Mouse (Mus musculus) stomach, embryonic 14.5 days (tissue): Measurements from ENCODE around the gene Rps27. TPM values are rescaled to one million over a fixed set of nuclear protein-coding genes. Genes with fewer than 3 reads are reported as not detected.

Experiments used
- ATAC-seq: fragments of 200-750 bp; cut with Nextera tagmentation; 2 replicates; pipeline ENCODE4 v1.8.0; 2017; ENCODE audit warnings: low read depth, moderate TSS enrichment; ENCODE audit not compliant: insufficient number of reproducible peaks, insufficient read depth, low FRiP score
- H3K27ac ChIP-seq: fragments of 300-500 bp; sonication (generic); 2 replicates; pipeline ENCODE4 v1.5.1; 2014; ENCODE audit warnings: mild to moderate bottlenecking, low read length, moderate library complexity, mixed read lengths
- H3K27me3 ChIP-seq: fragments of 300-500 bp; sonication (generic); 2 replicates; pipeline ENCODE4 v1.6.1; 2014; ENCODE audit warnings: low read length, control low read depth, mixed read lengths; ENCODE audit not compliant: control insufficient read depth, insufficient read depth
- H3K36me3 ChIP-seq: fragments of 300-500 bp; sonication (generic); 2 replicates; pipeline ENCODE4 v1.6.1; 2014; ENCODE audit warnings: mild to moderate bottlenecking, control low read depth, low read length, moderate library complexity, mixed read lengths; ENCODE audit not compliant: control insufficient read depth, insufficient read depth
- H3K4me1 ChIP-seq: fragments of 300-500 bp; sonication (generic); 2 replicates; pipeline ENCODE4 v1.6.1; 2014; ENCODE audit warnings: low read length, control low read depth, mixed read lengths; ENCODE audit not compliant: control insufficient read depth, insufficient read depth
- H3K4me2 ChIP-seq: fragments of 300-500 bp; sonication (generic); replicated peaks from 2 replicates; pipeline ENCODE4 v1.6.1; 2014; ENCODE audit warnings: low read depth, low read length, control low read depth
- H3K4me3 ChIP-seq: fragments of 300-500 bp; sonication (generic); 2 replicates; pipeline ENCODE4 v1.5.1; 2014; ENCODE audit warnings: low read depth, low read length, control low read depth
- H3K9ac ChIP-seq: fragments of 300-500 bp; sonication (generic); replicated peaks from 2 replicates; pipeline ENCODE4 v1.6.1; 2014; ENCODE audit warnings: low read depth, mild to moderate bottlenecking, control low read depth, low read length, moderate library complexity, mixed read lengths
- H3K9me3 ChIP-seq: fragments of 300-500 bp; sonication (generic); 2 replicates; pipeline ENCODE4 v1.6.1; 2016; ENCODE audit warnings: low read depth, low read length, control low read depth; ENCODE audit not compliant: control insufficient read depth
- WGBS: fragments of 180-500 bp; shearing (Covaris S2); extraction: QIAGEN DNeasy Blood & Tissue Kit; methylation state at CpG from one replicate; pipeline ENCODE4 v1.1.7; 2014; 5-methylcytosine and 5-hydroxymethylcytosine counted together
- polyA plus RNA-seq: library from polyadenylated mRNA; unstranded; fragments of >200 nt; fragmentation: Nextera tagmentation; extraction: Ambion mirVana; gene quantifications from 2 replicates; pipeline ENCODE4 v1.2.1, GENCODE M21; 2014

Gene Rps27
- polyA plus RNA-seq, 1 experiment from 2014 or later, result 2,351 TPM

DNA sequence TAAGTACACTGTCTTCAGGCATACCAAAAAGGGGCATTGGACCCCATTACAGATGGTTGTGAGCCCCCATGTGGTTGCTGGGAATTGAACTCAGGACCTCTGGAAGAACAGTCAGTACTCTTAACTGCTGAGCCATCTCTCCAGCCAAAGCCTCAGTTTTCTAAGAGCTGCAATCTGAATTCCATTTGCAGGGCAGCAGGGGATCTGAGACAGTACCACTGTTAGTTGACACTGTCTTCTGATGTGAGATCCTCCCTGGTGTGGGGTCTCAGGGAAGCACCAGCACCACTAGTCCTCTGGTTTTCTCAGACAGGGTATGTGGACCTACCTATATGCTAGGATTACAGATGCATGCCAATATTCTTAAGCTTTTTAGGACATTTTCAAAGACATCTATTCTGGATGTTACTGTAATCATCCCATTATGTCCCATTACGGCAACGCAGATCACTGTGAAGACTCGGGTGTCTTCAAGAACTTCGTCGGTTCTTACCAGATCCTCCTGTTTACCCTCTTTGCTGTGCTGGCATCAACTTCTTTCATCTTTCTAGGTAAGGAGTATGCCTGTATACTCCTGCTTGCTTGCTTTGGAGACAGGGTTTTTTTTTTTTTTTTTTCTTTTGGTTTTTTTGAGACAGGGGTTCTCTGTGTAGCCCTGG is 3.4 kb downstream of the Rps27 start:
- Histone ChIP-seq H3K4me2 (no peak overlapping the region), H3K4me3 (no peak overlapping the region), H3K27me3 (no peaks in the 10 kb centered on the region), H3K9ac (no peak overlapping the region), H3K27ac (no peak overlapping the region), H3K4me1 (peaks cover 11% of the 10 kb centered on the region; the same call in 1 of the 2 replicates), H3K9me3 (no peaks in the 10 kb centered on the region), H3K36me3 (peaks cover 43% of the 10 kb centered on the region)
- ATAC-seq, result no peak
- WGBS, result 89% methylated on average over 5 of the region's 5 CpGs

GRCm38 (mm10) chr3:90208662-90209061 is 4.8 kb downstream of the Rps27 start:
- Histone ChIP-seq H3K4me1 (peaks cover 11% of the 10 kb centered on the region; the same call in 1 of the 2 replicates), H3K9me3 (no peaks in the 10 kb centered on the region), H3K4me3 (no peak overlapping the region), H3K4me2 (no peak overlapping the region), H3K27me3 (no peaks in the 10 kb centered on the region), H3K36me3 (peaks cover 43% of the 10 kb centered on the region), H3K9ac (no peak overlapping the region), H3K27ac (no peak overlapping the region)
- ATAC-seq, result no peak
- WGBS, result 89% methylated on average over 2 of the region's 2 CpGs

- WGBS, result 92% methylated on average over 2 of the region's 2 CpGs
- H3K36me3 ChIP-seq, result peaks cover 14% of the 10 kb centered on the region
- H3K4me3 ChIP-seq, result no peak overlapping the region
- no peak overlapping the region for H3K4me2 ChIP-seq
- no peak overlapping the region for H3K9ac ChIP-seq
- no peak for ATAC-seq
- no peaks in the 10 kb centered on the region for H3K27me3 ChIP-seq
- H3K27ac ChIP-seq, result no peak overlapping the region
- no peaks in the 10 kb centered on the region for H3K9me3 ChIP-seq
- no peaks in the 10 kb centered on the region for H3K4me1 ChIP-seq
These were observed 8.9 kb downstream of the Rps27 start for GRCm38 (mm10) chr3:90204582-90204981.

GRCm38 (mm10) chr3:90203619-90204018 is 9.8 kb downstream of the Rps27 start:
- Histone ChIP-seq H3K4me2 (no peak overlapping the region), H3K27ac (no peak overlapping the region), H3K36me3 (peaks cover 9% of the 10 kb centered on the region), H3K9me3 (no peaks in the 10 kb centered on the region), H3K4me3 (no peak overlapping the region), H3K27me3 (no peaks in the 10 kb centered on the region), H3K4me1 (no peaks in the 10 kb centered on the region), H3K9ac (no peak overlapping the region)
- 66% methylated on average over 5 of the region's 5 CpGs for WGBS
- no peak for ATAC-seq

GRCm38 (mm10) chr3:90202884-90203283 is 10.6 kb downstream of the Rps27 start:
- H3K9me3 ChIP-seq, result no peaks in the 10 kb centered on the region
- 56% methylated on average over 1 of the region's 1 CpGs for WGBS
- no peaks in the 10 kb centered on the region for H3K4me1 ChIP-seq
- H3K36me3 ChIP-seq, result peaks cover 2% of the 10 kb centered on the region; the same call in 1 of the 2 replicates
- no peak overlapping the region for H3K9ac ChIP-seq
- no peak overlapping the region for H3K27ac ChIP-seq
- no peak overlapping the region for H3K4me3 ChIP-seq
- no peak for ATAC-seq
- no peak overlapping the region for H3K4me2 ChIP-seq
- no peaks in the 10 kb centered on the region for H3K27me3 ChIP-seq

GRCm38 (mm10) chr3:90197548-90197947 is 15.9 kb downstream of the Rps27 start:
- no peaks in the 10 kb centered on the region for H3K4me1 ChIP-seq
- H3K9ac ChIP-seq, result no peak overlapping the region
- H3K36me3 ChIP-seq, result no peaks in the 10 kb centered on the region
- no peak overlapping the region for H3K4me2 ChIP-seq
- no peak overlapping the region for H3K27ac ChIP-seq
- WGBS, result 76% methylated on average over 1 of the region's 1 CpGs
- H3K4me3 ChIP-seq, result no peak overlapping the region
- H3K9me3 ChIP-seq, result no peaks in the 10 kb centered on the region
- ATAC-seq, result no peak
- H3K27me3 ChIP-seq, result no peaks in the 10 kb centered on the region

DNA sequence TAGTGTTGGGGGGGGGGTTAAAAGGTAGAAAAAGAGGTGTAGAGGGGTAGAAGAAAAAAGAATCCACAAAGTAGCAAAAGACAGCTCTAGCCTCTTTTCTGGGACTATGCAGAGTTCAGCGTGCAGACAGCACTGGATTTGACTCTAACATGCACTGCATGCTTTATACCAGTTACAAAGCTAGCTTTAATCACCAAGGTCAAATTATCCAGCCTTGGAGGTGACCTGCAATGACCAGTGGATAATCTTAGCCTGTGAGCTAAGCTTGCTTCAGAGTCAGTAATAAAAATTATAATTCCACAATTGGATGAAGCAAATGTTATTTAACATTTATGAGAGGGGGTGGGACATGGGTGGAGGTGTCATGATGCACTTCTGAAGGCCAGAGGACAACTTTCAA is 17.8 kb downstream of the Rps27 start:
- Histone ChIP-seq H3K9ac (no peak overlapping the region), H3K36me3 (no peaks in the 10 kb centered on the region), H3K9me3 (no peaks in the 10 kb centered on the region), H3K27ac (no peak overlapping the region), H3K4me3 (no peak overlapping the region), H3K27me3 (no peaks in the 10 kb centered on the region), H3K4me2 (no peak overlapping the region), H3K4me1 (no peaks in the 10 kb centered on the region)
- no peak for ATAC-seq
- WGBS, result 83% methylated on average over 1 of the region's 1 CpGs

DNA sequence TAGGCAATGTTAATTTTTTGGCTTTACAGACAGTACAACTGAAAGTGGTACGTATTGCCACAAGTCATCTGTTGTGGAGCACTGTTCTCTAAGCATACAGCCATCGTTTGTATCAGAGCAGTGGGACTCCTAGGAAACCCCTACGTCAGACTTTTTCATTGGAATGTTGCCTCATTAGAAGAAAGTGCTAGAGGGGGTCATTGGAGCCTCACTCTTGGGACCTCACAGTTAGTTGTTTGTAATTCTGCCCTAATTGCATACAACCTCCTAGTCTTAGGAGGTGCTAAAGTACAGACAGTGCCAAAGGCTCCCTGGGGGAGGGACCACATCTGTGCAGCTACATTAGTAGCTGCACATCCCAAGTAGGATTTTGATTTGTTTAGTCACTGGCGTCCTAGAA is 18.7 kb downstream of the Rps27 start:
- Histone ChIP-seq H3K4me1 (no peaks in the 10 kb centered on the region), H3K36me3 (no peaks in the 10 kb centered on the region), H3K27me3 (no peaks in the 10 kb centered on the region), H3K4me3 (no peak overlapping the region), H3K9ac (no peak overlapping the region), H3K9me3 (no peaks in the 10 kb centered on the region), H3K4me2 (no peak overlapping the region), H3K27ac (no peak overlapping the region)
- ATAC-seq, result no peak
- 54% methylated on average over 4 of the region's 4 CpGs for WGBS
